Mouse (Mus musculus): ENCODE results near the gene Myl9.

The Myl9 gene

GRCm38 (mm10) chr2:156764022-156764421 is 11.2 kb upstream of the Myl9 start:
- DNase-seq (ENCODE audit: low spot score in 2 of 2) = no peak

GRCm38 (mm10) chr2:156764747-156765146 is 10.5 kb upstream of the Myl9 start:
- no peak for DNase-seq (ENCODE audit: low spot score in 2 of 2)

GRCm38 (mm10) chr2:156765593-156765992 is 9.6 kb upstream of the Myl9 start:
- no peak for DNase-seq (ENCODE audit: low spot score in 2 of 2)

GRCm38 (mm10) chr2:156766227-156767019 is 8.8 kb upstream of the Myl9 start:
- no peak for DNase-seq (ENCODE audit: low spot score in 2 of 2)

GRCm38 (mm10) chr2:156767108-156767507 is 8.1 kb upstream of the Myl9 start:
- no peak for DNase-seq (ENCODE audit: low spot score in 2 of 2)

GRCm38 (mm10) chr2:156769274-156769673 is 5.9 kb upstream of the Myl9 start:
- no peak for DNase-seq (ENCODE audit: low spot score in 2 of 2)

GRCm38 (mm10) chr2:156773470-156773869 is 1.8 kb upstream of the Myl9 start:
- no peak for DNase-seq (ENCODE audit: low spot score in 2 of 2)

GRCm38 (mm10) chr2:156774035-156774737 is 1.0 kb upstream of the Myl9 start:
- DNase-seq (ENCODE audit: low spot score in 2 of 2) = no peak

GRCm38 (mm10) chr2:156775455-156776435 is 525 bp downstream of the Myl9 start:
- no peak for DNase-seq (ENCODE audit: low spot score in 2 of 2)

GRCm38 (mm10) chr2:156776907-156777306 is 1.7 kb downstream of the Myl9 start:
- no peak for DNase-seq (ENCODE audit: low spot score in 2 of 2)

- DNase-seq (ENCODE audit: low spot score in 2 of 2) = no peak
Observed at GRCm38 (mm10) chr2:156777326-156778004, 2.2 kb downstream of the Myl9 start.

GRCm38 (mm10) chr2:156778571-156778970 is 3.4 kb downstream of the Myl9 start:
- no peak for DNase-seq (ENCODE audit: low spot score in 2 of 2)

- no peak for DNase-seq (ENCODE audit: low spot score in 2 of 2)
Observed at GRCm38 (mm10) chr2:156779036-156779435, 3.8 kb downstream of the Myl9 start.

GRCm38 (mm10) chr2:156779488-156779887 is 4.3 kb downstream of the Myl9 start:
- DNase-seq (ENCODE audit: low spot score in 2 of 2) = no peak

GRCm38 (mm10) chr2:156780129-156780528 is 4.9 kb downstream of the Myl9 start:
- no peak for DNase-seq (ENCODE audit: low spot score in 2 of 2)

GRCm38 (mm10) chr2:156780752-156781151 is 5.5 kb downstream of the Myl9 start:
- DNase-seq (ENCODE audit: low spot score in 2 of 2) = no peak

- no peak for DNase-seq (ENCODE audit: low spot score in 2 of 2)
Observed at GRCm38 (mm10) chr2:156781281-156781680, 6.1 kb downstream of the Myl9 start.

- no peak for DNase-seq (ENCODE audit: low spot score in 2 of 2)
Observed at GRCm38 (mm10) chr2:156781836-156782480, 6.7 kb downstream of the Myl9 start.

- no peak for DNase-seq (ENCODE audit: low spot score in 2 of 2)
Observed at GRCm38 (mm10) chr2:156782481-156783348, 7.5 kb downstream of the Myl9 start.

- no peak for DNase-seq (ENCODE audit: low spot score in 2 of 2)
Observed at GRCm38 (mm10) chr2:156783349-156783728, 8.1 kb downstream of the Myl9 start.

All from frontal cortex, postnatal 10 days (tissue).